24 mouse cellular contexts compared by ENCODE assay signal in the genomic region with DNA sequence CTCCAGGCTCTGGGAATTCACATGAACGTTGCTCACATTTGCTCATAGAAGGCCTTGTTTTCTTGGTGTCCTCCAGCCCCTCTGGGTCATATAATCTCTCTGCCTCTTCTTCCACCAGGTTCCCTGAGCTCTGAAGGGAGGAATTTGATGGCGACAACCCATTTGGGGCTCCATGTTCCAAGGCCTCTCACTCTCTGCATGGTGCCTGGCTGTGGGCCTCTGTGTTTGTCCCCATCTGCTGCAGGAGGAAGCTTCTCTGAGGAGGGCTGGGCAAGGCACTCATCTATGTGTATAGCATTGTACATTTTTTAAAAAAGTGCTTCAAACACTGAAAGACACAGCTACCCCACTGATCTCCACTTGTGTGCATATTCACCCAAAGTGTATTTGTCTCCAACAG. TPM values are rescaled to one million over a fixed set of nuclear protein-coding genes. Genes with fewer than 3 reads are reported as not detected.
DNase-seq lines count a peak whose midpoint lies in the region; TF ChIP-seq lines count a peak whose summit lies in the region.
"Had no signal": no experiment of that assay in that cellular context is flagged by ENCODE, and none has a peak within 500 bp of the region (broad histone marks: within the 10 kb centered on the region; RNA-seq: fewer than 3 reads in every experiment).

No protein-coding gene starts in this region.

- intact Hi-C loops in left cerebral cortex, postnatal 4 days (cut with DNase I) = no loop called here
- intact Hi-C loops in left cerebral cortex, postnatal 36 days (cut with DNase I) = no loop called here

- no peak overlapping the region for H3K27ac ChIP-seq in layer of hippocampus, adult 2 months
- H3K27ac ChIP-seq: embryonic facial prominence, embryonic 10.5 days; embryonic facial prominence, embryonic 15.5 days; forebrain, embryonic 13.5 days; heart, embryonic 10.5 days; heart, embryonic 15.5 days; limb, embryonic 15.5 days; liver, embryonic 13.5 days; macrophage had no signal

- no peak for TF ChIP-seq CTCF in layer of hippocampus, adult 2 months (conservative IDR thresholded peaks at IDR 0.05)

- H3K4me3 ChIP-seq in layer of hippocampus, adult 2 months = no peak overlapping the region
- H3K4me3 ChIP-seq: embryonic facial prominence, embryonic 10.5 days; embryonic facial prominence, embryonic 15.5 days; forebrain, embryonic 13.5 days; heart, embryonic 10.5 days; heart, embryonic 15.5 days; limb, embryonic 15.5 days; liver, embryonic 13.5 days had no signal

- peak; percentile 45 for DNase-seq in left cerebral cortex, postnatal 4 days
- DNase-seq in left cerebral cortex, postnatal 36 days (ENCODE audit: low spot score in 2 of 2) = no peak
- peak; percentile 80 to 86 for DNase-seq in cerebellum, adult 18-20 months
- DNase-seq in cerebellum, postnatal 10 days = peak; percentile 79 to 80
- DNase-seq in lung, postnatal 36 days = no peak
- no peak for DNase-seq in thymus, adult 18-20 months
- DNase-seq in layer of hippocampus, adult 2 months (ENCODE audit: low spot score in 2 of 2) = no peak
- DNase-seq: adrenal gland, postnatal 10 days; gastrocnemius, postnatal 25 days; heart, adult 11 months; kidney, adult 9 months; kidney, postnatal 10 days; liver, embryonic 13.5 days; lung, adult 18-20 months; midbrain, embryonic 14.5 days; thymus, postnatal 14 days had no signal

RNA-seq across cellular contexts. Expression of gene Tsga10, which starts 34.5 kb away (rescaled TPM):
- 10 to 100 TPM; 18.8 to 20.4 TPM for total RNA-seq in left cerebral cortex, postnatal 4 days (2021)
- total RNA-seq in left cerebral cortex, postnatal 36 days (2021) = 10 to 100 TPM; 16.2 to 25.2 TPM
- total RNA-seq in layer of hippocampus, adult 2 months (2021) = 10 to 100 TPM; 24.8 to 28.6 TPM

RNA-seq across cellular contexts. Expression of gene Lipt1, which starts 39.9 kb away (rescaled TPM):
- 1 to 10 TPM; 7.8 to 9.3 TPM for total RNA-seq in left cerebral cortex, postnatal 4 days (2021)
- total RNA-seq in left cerebral cortex, postnatal 36 days (2021) = 1 to 10 TPM; 8.0 to 9.9 TPM
- total RNA-seq in layer of hippocampus, adult 2 months (2021) = 1 to 10 TPM; 6.9 to 7.4 TPM
- total RNA-seq: monocyte, adult 5-6 weeks had no signal

RNA-seq across cellular contexts. Expression of gene Mitd1, which starts 58.5 kb away (rescaled TPM):
- 10 to 100 TPM in 1 of 2 experiments, 1 to 10 TPM in 1; 9.6 to 10.4 TPM for total RNA-seq in left cerebral cortex, postnatal 4 days (2021)
- total RNA-seq in left cerebral cortex, postnatal 36 days (2021) = 10 to 100 TPM in 1 of 2 experiments, 1 to 10 TPM in 1; 9.1 to 10.5 TPM
- total RNA-seq in layer of hippocampus, adult 2 months (2021) = 10 to 100 TPM; 11.0 to 12.2 TPM

RNA-seq across cellular contexts. Expression of gene Mrpl30, which starts 58.6 kb away (rescaled TPM):
- total RNA-seq in left cerebral cortex, postnatal 4 days (2021) = 100 to 1,000 TPM; 157 to 190 TPM
- 100 to 1,000 TPM; 125 to 137 TPM for total RNA-seq in left cerebral cortex, postnatal 36 days (2021)
- 100 to 1,000 TPM; 134 to 142 TPM for total RNA-seq in layer of hippocampus, adult 2 months (2021)

Comparison
In these comparisons a context has a peak if more than half of its experiments do, and no peak if none do; other contexts are left out.
1. DNase-seq: peak in left cerebral cortex, postnatal 4 days (single experiment), cerebellum, adult 18-20 months (2 of 2) and cerebellum, postnatal 10 days (2 of 2); none in left cerebral cortex, postnatal 36 days (0 of 2), lung, postnatal 36 days (single experiment), thymus, adult 18-20 months (0 of 2) and layer of hippocampus, adult 2 months (0 of 2).